Mouse (Mus musculus) embryo, embryonic 9.5 days (tissue): ENCODE measurements around the gene D7Ertd443e.

Experiments used
- DNase-seq: peaks from one replicate; pipeline ENCODE4 v3.0.0-alpha.2; 2017; ENCODE audit errors: extremely low spot score

D7Ertd443e gene

DNA sequence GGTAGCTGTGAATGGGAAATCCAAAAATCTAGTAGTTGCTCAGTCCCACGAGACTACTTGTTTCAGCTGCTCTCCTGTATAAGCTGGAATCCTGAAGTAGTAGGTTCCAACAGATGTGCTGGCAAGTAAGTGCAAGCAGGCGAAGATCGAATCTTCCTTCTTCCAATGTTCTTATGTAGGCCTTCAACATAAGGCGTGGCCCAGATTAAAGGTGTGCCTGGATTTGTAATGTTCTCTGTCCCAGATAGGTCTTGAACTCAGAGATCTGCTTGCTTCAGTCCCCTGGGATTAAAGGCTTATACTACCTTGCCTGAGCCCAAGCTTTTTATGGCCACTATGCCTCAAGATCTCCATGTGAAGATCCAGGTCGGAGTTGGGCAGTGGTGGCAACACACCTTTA is at the start of gene D7Ertd443e:
Gene D7Ertd443e, minus strand, starts transcription at position 101 of the 400 bp plus-strand sequence.
- no peak for DNase-seq

DNA sequence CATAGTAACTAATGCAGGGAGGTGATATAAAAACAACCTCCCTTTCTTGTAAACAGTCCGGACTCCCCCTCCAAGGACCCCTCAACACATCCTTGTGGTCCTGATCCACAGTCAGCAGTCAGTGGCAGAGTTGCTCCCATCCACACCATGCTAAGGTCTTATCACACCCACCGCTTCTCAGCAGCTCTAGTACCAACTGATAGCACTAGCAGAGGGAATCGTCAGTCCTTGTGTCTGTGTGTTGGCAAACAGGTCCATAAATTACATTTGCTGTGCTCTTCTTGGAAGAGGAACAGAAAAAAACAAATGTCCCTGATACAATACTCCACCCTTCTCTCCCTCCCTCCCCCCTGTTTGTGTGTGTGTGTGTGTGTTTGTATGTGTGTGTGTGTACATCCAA is 46.2 kb upstream of the D7Ertd443e start:
- no peak for DNase-seq

DNA sequence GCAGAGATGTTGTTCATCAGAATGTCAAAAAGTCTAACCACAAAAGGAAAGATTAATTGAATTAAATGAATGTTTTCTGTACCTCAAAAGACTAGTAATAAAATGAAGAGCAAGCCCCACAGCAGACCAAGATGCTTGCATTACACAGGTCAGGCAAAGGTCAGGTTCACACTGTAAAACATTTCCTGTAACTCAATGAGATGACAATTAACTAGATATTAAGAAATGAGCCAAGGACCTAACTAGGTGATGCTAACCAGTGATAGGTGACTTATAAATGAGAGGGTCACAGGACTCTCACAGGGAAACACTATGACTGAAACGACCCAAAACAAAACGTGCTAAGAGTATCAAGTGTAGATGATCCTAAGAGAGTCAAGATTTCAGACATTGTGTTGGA is 43.2 kb upstream of the D7Ertd443e start:
- no peak for DNase-seq

DNA sequence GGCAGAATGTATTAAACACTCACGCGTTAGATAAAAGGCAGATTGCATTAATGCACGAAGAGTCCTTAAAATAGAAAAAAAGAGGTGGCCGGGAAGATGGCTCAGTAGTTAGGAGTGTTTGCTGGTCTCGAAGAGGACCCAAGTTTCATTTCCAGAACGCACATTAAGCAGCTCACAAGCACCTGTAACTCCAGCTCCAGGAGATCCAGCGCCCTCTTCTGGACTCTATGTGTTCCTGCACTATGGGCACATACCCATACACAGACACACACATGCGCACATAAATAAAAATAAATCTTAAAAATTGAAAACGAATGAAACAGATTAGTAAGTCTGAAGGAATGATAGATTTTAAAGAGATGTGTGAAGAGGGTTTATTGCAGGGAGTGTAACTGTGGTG is 29.6 kb upstream of the D7Ertd443e start:
- DNase-seq: no peak

DNA sequence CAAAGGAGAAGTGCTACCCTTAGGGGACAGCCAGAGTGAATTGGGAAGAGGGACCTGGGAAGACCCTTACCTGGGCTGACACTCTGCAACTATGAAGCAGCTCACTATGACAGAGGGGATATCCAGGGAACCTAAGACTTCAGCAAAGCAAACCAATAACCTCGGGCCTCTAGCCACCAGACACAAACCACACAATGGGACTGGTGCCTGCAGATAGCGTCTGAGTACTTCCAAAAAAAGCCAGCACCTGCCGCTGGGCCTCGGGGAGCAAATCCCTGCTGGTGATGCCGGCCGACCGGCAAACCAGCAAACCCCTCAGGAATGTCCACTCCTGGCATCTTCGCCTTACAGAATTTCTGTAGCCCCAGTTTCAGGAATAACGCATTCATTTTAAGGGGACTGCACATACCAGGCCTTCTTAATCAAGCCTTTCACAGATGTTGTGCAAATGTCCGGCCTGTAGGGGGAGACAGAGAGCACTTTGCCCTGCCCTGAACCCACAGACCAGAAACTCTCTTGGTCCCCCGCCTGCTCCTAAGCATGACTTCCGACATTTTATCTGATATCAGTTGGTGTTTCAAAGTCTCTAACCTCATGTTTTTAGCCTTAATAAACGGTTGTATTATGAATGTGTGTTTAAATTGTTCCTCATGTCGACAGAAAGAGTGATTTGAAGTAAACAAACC is 28.7 kb upstream of the D7Ertd443e start:
- peak; percentile 23 for DNase-seq

DNA sequence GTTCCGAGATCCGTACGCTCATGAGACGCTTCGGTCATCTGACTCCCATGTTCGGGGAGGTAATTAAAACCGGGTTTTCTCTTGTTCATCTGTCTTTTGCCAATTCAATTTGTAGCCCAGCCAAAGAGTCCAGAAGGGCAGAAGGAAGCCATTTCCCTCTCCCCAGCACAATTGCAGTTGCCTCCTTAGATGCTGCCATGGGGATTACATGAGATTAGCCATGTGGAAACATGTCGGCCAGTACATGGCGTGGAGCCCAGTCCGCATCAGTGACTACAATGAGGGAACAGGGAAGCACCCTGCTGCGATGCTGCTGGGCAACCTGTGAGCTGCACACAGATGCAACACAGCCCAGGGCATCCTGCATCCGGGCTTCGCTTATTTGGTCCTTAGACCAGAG is 23.2 kb upstream of the D7Ertd443e start:
- DNase-seq: no peak

DNA sequence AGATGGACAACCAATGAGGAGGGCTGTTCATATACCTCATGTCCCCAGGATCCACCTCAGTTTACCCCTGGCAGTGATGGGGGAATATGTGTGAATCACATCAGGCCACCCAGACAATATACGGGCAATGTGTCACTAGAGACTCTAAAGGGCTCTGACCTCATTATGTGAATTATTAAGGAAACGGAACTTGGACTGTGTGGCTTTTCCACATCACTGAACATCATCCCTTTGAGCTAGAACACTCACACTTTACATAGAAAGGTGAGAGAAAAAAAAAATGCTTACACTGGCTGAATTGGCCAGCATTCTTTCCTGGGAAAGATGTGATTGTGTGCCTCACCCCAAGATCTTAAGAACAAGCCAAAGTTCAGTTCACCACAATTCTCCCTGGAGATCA is 15.3 kb upstream of the D7Ertd443e start:
- DNase-seq: no peak

DNA sequence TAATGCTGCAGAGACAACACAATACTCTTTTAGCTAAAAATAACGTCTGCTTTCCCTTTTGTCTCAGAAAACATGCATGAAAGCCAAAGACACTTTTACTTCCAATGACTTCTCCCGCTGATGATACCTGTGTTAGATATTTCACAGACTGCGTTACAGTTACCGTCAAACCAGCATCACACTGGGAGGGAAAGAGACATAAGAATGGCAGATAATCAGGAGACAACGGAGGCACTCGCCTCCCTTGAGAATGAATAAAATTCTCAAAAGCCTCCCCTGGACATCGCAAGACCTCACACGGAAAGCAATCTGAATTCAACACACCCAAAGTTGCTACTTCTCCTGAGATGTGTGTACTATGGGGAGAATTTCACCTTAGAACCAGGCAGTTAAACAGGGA is 11.3 kb upstream of the D7Ertd443e start:
- DNase-seq: no peak

DNA sequence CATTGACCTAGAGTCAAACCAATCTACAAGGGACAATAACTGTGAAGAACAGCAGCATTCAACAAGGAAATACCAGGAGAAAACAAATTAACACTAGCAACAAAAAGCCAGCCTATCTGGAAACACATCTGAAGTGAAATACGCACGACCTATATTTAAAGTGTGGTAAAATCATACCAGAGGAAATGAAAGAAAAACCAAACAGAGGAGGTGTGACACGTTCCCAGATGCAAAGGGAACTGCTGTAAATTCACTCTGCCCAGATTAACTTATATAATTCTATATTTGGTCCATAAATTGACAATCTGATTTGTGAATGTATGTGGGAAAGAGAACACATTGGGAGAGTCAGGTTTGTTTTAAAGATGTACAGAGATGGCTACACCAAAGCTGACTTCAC is 2.7 kb downstream of the D7Ertd443e start:
- no peak for DNase-seq

DNA sequence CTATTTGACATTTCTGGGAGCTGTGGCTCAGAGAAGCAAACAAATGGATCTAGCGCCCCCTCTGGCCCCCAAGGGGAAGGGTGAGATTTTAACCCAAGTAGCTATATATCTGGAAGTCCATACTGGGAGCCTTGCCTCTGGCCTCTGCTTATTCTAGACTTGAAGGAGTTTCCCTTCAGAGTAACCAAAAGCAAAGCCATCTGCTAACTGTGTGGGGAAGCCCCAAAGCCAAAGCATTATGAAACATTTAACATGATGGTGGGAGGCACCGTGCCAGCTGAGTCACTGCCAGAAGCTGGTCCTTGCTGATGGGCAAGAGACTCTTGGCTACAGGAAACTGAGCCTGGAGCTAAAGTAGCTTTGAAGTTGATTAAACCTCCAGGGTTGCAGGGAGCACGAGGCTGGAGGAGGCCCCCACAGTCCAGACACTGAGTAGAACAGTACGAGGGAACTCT is 4.0 kb downstream of the D7Ertd443e start:
- no peak for DNase-seq

DNA sequence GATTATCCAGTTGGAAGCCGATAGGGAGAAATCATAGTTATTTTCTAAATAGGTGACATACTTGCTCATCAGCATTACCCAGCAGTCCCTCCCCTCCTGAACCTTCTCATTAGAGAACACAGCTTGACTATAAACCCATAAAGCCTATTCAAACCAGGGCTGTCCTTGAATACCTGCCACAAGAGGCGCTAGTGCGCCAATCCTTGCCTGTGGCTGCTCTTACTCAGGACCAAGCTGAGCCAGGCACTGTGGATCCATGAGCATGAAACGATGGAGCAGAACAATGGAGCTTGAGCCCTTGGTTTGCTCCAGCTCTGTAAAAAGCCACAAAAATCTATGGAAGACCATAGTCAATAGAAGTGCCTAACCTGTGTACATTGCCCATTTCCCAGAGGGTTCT is 7.2 kb downstream of the D7Ertd443e start:
- DNase-seq: peak; percentile 53

DNA sequence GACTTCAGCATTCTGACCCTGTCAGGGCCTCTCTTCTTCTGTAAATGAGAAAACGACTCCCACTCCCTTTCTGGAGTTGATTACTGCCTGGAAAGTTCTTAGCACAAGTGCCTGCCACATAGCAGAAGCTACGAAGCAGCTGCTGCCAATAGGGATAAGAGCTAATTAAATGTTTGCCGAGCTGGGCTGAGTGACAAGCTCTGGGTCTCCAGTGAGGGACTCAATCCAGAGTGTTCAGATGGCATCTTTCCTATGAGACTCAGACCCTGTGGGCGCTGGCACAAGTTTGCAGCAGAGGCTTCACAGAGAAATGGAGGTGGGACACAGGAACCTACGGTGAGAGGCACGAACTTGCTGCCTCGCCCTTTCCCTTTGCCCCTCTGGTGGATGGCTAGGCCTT is 8.7 kb downstream of the D7Ertd443e start:
- DNase-seq: no peak

DNA sequence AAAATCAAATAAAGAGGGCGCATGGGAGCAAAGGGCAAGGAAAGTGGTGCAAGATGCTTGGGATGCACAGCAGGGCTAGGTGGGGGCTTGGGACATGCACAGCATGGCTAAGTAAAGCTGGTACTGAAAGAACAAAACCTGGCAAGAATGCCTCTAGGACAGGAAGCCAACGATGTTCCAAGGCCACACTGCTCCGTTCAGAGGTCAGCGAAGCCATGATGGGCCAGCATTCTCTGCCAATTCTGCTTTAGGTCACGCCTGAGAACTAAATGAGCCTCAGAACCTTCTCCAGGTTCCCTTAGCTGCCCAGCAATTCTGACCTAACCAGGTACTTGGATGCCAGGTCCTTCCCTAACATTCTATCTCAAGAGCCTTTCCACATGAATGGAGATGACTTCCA is 13.2 kb downstream of the D7Ertd443e start:
- DNase-seq: no peak

DNA sequence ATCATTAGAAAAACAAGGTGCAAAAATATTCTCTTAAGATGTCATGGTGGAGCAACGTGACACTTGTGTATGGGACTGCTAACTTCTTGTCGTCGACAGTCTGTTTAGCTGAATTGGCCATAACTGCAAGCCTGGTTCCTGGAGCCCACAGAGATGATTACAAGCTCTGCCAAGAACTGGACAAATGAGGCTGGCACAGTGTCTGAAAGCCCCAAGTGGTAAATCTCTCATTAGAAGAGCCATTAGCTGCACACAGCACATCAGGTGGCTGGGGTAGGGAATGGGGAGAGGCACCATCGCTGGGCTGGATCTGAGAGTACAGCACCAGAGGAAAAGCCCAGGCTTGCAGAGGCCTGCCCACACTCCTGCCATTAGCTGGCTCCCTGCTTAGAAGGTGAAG is 16.2 kb downstream of the D7Ertd443e start:
- no peak for DNase-seq

DNA sequence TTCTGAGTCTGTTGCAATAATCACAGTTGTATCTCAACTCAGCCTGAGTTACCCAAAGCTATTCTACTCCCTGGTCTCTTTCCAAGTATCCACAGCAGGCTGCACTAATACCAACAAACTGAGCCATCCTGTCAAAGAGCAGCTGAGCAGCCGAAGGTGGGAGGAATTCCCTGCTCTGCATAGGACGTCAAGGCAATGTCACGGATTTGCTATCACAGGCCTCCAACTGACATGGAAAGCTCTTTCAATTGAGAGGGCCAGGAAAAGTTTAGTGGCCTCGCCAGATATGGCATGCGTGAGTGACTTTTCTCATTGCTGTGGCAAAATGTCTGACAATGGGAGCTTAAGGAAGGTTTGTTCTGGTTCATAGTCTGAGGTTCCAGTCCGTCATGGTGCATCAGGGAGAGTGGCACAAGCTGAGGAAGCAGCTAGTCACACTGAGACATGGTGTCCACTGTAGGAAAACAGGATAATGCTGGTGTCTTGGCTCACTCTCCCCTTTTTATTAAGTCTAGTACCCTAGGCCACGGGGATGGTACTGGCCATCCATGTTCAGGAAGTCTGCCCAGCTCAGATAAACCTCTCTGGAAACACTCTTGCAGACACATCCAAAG is 23.1 kb downstream of the D7Ertd443e start:
- no peak for DNase-seq

DNA sequence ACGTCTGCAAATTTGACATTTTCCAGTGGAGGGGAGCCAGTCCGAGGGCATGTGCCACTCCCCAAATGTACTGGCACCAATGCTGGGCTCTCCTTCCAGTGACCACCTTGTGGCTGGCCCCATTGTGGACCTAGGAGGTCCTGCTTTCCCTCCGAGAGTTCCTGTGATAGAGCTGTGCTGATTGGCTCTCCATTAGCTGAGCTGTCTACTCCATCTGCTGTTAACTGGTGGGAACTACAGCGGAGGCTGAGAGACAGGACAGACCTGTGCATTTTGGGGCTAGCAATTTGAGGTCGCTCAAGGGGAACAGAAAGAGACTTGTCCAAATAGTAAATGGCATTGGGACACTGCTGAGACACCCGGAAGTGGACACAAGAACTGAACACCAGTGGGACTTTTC is 36.6 kb downstream of the D7Ertd443e start:
- DNase-seq: peak; percentile 55

DNA sequence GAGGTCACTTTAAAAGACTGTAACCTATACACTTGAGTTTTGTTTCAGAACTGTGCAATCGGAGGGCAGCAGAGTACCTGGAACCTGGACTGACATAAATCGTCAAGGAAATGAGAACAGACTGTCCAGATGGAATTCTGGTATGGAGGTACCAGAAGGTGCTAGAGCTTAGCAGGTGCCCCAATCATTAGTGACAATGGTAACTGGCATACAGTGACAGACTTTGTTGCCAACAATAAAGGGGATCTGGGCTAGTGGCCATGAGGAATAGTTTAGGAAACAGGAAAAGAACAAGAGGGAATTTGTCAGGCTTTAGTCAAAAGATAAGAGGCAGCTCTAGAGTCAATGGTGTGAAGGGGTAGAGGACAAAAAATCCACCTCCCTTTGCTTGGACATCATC is 43.3 kb downstream of the D7Ertd443e start:
- no peak for DNase-seq

DNA sequence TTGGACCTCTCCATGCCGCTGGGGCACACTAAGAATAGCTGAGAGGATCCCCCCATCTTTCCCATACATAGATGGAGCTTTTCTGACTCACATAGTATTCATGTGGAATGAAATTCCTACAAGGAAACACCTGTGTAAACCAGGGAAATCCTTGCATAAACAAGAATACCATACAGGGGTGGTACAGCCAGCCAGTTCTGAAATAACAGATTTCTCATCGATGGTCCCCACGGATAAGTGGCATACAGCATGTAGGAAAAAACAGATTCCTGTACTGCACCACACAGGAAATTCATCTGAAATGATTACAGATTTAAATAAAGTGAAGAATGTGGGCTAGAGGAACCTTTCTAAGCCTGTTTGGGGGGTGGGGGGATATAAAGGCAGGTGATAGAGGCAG is 49.5 kb downstream of the D7Ertd443e start:
- DNase-seq: no peak

DNA sequence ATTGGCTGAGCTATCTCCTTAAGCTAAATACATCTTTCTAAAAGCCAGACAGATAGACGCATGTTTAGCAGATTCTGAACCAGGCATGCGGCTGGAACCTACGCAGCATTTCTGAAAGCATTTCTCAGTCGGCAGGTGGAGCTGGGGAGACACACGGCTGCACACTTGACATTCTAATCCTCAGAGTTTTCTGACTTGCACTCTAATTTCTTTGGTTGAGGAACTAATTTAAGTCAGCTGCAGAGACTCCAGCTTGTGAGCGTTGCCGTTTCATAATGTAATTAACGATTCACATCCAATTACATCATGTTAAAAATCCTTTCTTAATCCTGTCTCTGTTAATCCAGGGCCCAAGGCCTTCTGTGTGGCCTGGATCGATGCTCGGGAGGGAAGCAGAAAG is 64.5 kb downstream of the D7Ertd443e start:
- no peak for DNase-seq

DNA sequence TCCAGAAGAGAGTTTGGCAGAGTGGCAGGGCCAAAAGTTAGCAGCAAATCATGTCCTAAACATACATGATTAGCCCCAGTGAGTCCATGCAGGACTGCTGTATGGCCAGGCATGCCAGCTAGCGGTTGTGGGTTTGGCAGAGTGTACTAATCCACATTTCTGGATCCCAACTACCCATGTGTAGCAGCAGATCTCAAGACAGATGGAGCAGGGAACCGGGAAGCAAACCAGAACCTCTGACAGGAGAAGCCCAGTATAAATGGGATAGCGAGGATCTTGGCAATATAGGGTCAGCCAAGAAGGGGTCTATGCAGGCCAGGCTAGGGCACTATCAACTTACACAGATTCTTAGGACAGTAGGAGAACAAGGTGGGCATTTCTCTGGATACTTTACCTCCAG is 83.4 kb downstream of the D7Ertd443e start:
- DNase-seq: no peak

DNA sequence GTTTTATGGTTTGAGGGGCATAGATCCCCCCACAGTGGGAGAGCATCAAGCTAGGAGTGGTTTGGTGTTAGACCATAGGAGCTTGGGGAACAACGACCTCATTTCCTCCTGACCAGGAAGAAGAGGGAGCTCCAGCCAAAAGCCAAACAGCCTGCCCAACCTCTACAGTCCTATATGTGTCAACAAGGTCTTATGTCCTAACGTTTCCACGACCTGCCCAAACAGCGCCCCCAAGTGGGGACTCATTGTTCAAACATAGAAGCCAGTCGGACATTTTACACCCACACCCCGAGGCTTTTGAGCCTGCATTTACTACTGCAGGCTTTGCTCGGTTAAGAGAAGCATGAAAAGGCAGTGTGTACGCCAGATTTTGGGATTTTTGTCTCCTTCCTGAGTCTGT is 84.2 kb downstream of the D7Ertd443e start:
- peak; percentile 49 for DNase-seq

DNA sequence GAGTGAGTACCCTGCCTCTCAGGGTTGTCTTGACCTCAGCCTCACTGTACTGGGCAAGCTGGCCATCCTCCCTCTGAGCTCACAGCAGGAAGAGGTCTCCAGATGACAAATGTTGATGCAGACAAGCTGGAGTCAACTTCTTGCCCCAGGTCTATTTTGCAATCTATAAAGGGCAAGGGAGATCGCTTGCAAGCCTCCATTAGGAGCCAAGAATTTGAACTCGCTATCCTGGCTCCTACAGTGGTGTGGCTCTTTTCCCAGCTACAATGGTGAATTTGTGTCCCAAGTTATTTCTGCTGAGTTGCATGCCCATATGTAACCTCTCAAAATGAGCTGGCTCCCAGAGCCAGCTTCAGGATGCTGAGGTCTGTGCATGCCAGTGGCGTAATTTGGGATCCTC is 92.7 kb downstream of the D7Ertd443e start:
- no peak for DNase-seq

DNA sequence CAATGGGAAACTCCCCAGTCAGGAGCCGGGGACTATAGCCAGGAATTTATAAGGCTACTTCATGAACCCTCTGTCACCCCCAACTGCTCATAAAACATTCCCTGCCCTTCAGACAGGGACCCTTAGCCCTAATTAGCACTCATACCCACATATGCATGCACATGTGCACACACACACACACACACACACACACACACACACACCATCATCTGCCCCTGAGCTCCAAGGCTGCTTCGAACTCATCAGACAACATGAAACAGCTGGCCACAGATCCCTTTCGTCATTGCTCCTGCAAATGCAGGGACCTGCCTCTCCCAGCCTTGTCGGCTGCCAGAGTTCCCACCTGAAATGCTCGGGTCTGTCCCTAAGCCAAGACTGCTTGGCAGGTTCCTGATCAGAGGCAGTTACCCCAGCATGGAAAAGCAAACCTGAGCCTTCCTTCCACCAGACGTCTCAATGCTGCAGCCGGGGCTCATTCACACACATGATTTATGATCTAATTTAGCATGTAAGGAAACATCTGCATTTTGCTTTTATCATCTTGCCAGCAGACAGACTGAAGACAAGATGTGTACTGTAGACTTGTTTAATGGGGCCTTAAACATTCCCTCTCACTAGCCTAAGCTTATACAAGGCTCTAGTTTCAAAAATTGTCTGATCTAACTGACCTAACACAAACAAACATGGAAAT is 95.7 kb downstream of the D7Ertd443e start:
- DNase-seq: no peak
